Mouse (Mus musculus): ENCODE results near the gene Afp.

DNA sequence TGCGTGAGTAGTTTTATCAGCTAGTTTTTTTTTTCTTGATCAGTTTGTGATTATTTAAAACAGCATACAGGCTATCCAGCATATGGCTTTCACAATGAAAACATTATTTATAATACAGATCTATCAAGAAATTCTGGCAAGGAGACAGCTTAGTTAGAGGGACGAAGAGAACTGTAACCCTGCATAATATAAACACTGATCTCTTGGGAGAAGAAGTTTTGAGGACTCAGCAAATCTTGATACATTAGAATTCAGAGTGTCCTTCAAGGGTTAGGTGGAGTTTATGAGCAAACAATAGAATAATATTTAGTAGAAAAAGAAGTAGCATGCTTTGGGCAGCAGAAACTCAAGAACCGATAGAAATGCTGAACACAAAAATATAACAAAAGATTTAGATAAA, 19.7 kb upstream of the Afp start:
- TF ChIP-seq POLR2A (IDR thresholded peaks at IDR 0.05; ENCODE audit: extremely low read depth, insufficient read depth, low read length) (no peak), CTCF (IDR thresholded peaks at IDR 0.05; ENCODE audit: low read depth, low read length) (no peak)

Data from liver, adult 2 months (tissue).